Mouse (Mus musculus) Patski (cell line): ENCODE data around the gene E030025P04Rik. TPM values are rescaled to one million over a fixed set of nuclear protein-coding genes. Genes with fewer than 3 reads are reported as not detected.

Experiments used
- ATAC-seq: fragments of 100-300 bp; one replicate; pipeline ENCODE4 v1.8.0; 2021
- CTCF ChIA-PET: fragments of 350-600 bp; sonication (Branson Sonifier 250); formaldehyde crosslinking; loops from one replicate; lab custom pipeline; 2022; ENCODE audit warnings: inconsistent platforms; lab: Charles Lee
- POLR2A ChIA-PET: fragments of 350-600 bp; sonication (Branson Sonifier 250); formaldehyde crosslinking; loops from one replicate; lab custom pipeline; 2022; ENCODE audit warnings: antibody characterized with exemption, inconsistent platforms; lab: Charles Lee
- DNase-seq: peaks from one replicate; pipeline ENCODE4 v3.0.0-alpha.2; 2011; ENCODE audit warnings: low read depth, low spot score
- H3K27me3 ChIP-seq: fragments of 371-371 bp; one replicate; pipeline ENCODE4 v1.5.1; 2021
- CTCF ChIP-seq: fragments of 100-300 bp; IDR thresholded peaks from one replicate; pipeline ENCODE4 v1.5.1; 2021
- in situ Hi-C: fragments of 300-500 bp; cut with MboI; formaldehyde crosslinking; loops from 3 replicates; pipeline ENCODE4 v1.11.1; 2018; ENCODE audit warnings: low pct_unique_long_range_greater_than_20kb, mixed read lengths
- polyA plus RNA-seq: library from polyadenylated mRNA; unstranded; gene quantifications from one replicate; pipeline ENCODE4 v1.2.3, GENCODE M21; 2021

Gene E030025P04Rik
- polyA plus RNA-seq: not detected

DNA sequence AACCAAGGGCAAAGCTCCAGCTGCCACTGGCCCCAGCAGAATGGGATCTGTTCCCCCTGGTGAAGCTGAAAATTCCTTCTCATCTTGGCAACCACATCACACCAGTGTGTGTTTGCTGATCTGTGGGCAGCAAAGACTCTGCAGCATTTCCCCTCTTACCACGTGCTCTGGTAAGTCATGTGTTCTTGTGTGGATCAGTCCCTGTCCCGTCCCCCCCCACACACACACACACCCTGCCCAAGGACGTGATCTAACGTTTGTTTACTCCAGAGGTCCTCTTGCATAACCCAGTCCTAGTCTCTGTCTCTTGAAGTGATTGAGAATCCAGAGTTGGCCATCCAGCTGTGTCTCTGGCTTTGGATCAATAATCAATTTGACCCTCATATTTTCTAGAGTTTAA, at the start of gene E030025P04Rik:
Gene E030025P04Rik, minus strand, starts transcription at position 134 of the 400 bp plus-strand sequence.
- peaks cover 23% of the 10 kb centered on the region for H3K27me3 ChIP-seq
- in situ Hi-C loops: no loop called here
- ATAC-seq (no peak), DNase-seq (no peak)
- ChIA-PET CTCF (no interaction called here), POLR2A (no interaction called here)
- no peak for TF ChIP-seq CTCF

- POLR2A ChIA-PET: no interaction called here
- in situ Hi-C loops: no loop called here
These were observed 48.7 kb upstream of the E030025P04Rik start for GRCm38 (mm10) chr11:109192673-109193557.

GRCm38 (mm10) chr11:109188235-109188634, 44.1 kb upstream of the E030025P04Rik start:
- no peak for ATAC-seq
- no peak for TF ChIP-seq CTCF
- ChIA-PET CTCF (interaction anchor here (1.9 kb wide), 1 partner anchor 10 kb away, joined by 4 read pairs; no protein-coding TSS in a partner anchor), POLR2A (no interaction called here)
- in situ Hi-C loops: no loop called here
- DNase-seq: no peak
- H3K27me3 ChIP-seq: peaks cover 6% of the 10 kb centered on the region

More at GRCm38 (mm10) chr11:109192673-109193557, 48.7 kb upstream of the E030025P04Rik start:
- DNase-seq (peak; percentile 13), ATAC-seq (peak; percentile 84)
- peak; percentile 79 for TF ChIP-seq CTCF
- CTCF ChIA-PET: interaction anchor here (0.9 to 1.8 kb wide), 2 partner anchors 743 to 745 kb away, joined by 3 to 19 read pairs; no protein-coding TSS in a partner anchor
- H3K27me3 ChIP-seq: peaks cover 21% of the 10 kb centered on the region

DNA sequence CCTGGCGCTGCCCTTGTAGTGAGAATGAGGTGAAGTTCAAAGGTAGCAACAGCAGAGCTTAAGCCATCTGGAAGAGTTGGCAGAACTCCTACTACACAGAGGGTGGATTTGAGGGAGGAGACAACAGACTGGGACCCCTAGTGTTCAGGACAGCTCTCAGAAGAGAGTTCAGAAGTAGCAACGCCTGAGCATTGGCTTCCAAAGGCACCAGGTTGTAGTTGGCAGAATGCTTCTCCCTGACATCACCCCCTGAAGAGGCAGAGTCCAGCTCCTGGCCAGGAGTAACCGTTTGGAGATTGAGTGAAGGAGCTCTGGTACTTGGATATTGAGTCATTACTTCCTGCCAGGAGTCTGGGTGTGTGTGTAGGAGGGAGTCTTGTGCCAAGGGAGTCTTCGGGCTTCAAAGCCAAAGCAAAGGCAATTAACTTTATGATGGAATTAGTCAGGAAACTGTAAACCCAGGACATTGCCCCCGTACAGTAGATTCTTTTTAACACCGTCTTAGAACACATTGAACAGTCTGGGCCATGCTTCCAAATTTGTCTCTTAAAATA, 43.5 kb upstream of the E030025P04Rik start:
- POLR2A ChIA-PET: interaction anchor here (0.6 to 0.7 kb wide), 2 partner anchors 52 to 198 kb away, joined by 3 to 4 read pairs; no protein-coding TSS in a partner anchor
- CTCF ChIA-PET: interaction anchor here (0.6 to 1.9 kb wide), 2 partner anchors 9 to 15 kb away, joined by 4 read pairs; no protein-coding TSS in a partner anchor
- no peak for DNase-seq
- TF ChIP-seq CTCF: no peak
- in situ Hi-C loops: no loop called here
- ATAC-seq: no peak
- peaks cover 6% of the 10 kb centered on the region for H3K27me3 ChIP-seq

DNA sequence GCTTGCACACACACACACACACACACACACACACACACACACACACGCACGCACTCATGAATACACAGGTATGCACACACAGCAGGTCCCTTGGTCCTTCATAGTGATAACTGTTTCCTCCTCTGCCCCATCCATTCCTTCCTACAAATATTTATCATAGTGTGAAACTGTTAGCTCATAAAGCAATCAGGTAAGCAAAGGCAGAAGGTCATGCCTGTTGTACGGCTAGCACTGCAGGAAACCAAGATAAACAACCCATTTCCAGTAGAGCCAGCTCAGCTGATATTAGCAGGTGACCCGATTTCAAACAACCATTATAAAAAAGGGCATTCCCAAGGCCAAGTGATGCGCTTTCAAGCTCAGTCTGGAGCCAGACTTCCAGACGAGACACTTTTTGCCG, 36.9 kb upstream of the E030025P04Rik start:
- POLR2A ChIA-PET: no interaction called here
- CTCF ChIA-PET: no interaction called here
- no peaks in the 10 kb centered on the region for H3K27me3 ChIP-seq
- in situ Hi-C loops: no loop called here
- ATAC-seq: no peak
- TF ChIP-seq CTCF: no peak
- DNase-seq: no peak

GRCm38 (mm10) chr11:109180290-109180689, 36.1 kb upstream of the E030025P04Rik start:
- no peak for ATAC-seq

DNA sequence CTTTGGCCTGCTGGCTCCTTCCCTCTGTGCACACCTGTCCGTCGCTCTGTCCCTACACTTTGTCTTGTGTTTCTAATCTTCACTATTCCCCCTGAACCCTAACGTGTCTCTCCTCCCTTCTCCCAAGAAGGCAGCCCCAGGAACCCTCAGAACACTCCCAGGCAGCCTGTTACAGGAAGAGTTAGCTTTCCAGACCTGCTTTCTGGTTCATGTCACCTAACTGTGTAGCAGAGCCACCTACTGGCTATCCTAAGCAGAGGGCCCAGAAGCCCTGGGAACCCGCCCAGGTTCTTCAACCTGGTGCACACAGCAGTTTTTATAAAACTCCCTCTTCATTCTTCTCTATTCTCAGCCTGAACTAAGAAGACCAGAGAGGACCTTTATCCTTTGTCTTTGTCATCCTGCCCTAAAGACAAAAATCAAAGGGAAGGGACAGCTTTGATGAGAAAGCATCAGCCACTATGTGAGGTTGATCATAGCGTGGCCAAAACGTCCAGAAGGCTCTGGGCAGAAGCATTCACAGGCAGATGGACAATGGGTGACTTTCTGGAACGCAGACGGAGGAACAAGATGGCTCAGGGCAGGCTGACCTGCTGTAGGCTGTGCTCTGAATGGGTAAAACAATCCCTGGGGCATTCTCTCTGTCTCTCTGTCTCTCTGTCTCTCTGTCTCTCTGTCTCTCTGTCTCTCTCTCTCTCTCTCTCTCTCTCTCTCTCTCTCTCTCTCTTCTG, 34.8 kb upstream of the E030025P04Rik start:
- no peaks in the 10 kb centered on the region for H3K27me3 ChIP-seq
- ChIA-PET POLR2A (no interaction called here), CTCF (interaction anchor here (0.7 kb wide), 1 partner anchor 9 kb away, joined by 4 read pairs; no protein-coding TSS in a partner anchor)
- in situ Hi-C loops: loop anchor here (5.0 kb wide), 2 partner anchors 252 to 727 kb away; no protein-coding TSS in a partner anchor
- peak; percentile 77 for TF ChIP-seq CTCF
- ATAC-seq: peak; percentile 47
- DNase-seq: peak; percentile 3

More at GRCm38 (mm10) chr11:109180290-109180689, 36.1 kb upstream of the E030025P04Rik start:
- POLR2A ChIA-PET: no interaction called here
- CTCF ChIA-PET: no interaction called here
- in situ Hi-C loops: no loop called here
- TF ChIP-seq CTCF: no peak
- H3K27me3 ChIP-seq: no peaks in the 10 kb centered on the region
- DNase-seq: no peak

DNA sequence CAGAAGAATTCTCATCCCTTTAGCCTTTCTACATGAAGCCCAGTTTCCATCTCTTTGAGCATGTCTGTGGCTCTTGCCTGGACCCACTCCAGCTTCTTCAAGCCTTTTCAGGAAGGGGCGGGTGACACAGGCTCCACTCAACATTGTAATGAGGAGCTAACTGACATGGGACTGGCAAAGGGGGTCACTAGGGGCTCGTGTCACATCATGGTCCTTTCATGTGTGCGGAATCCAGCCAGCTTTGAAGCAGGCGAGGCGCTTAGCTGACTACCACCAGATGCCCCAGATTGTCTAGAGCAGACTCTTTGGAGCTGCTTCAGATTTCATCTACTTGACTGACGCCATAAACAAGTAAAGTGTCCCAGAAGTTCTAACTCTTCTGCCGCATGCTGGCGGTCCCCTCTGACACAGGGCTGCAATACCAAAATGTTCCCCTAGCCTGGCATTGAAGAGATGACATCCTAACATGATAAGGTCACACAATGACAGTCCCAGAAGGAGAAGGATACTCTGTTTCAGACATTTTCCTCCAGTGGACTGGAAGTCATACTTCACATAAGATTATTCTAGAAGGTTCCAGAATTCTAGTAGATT, 31.3 kb upstream of the E030025P04Rik start:
- ChIA-PET CTCF (interaction anchor here (1.3 kb wide), 1 partner anchor 14 kb away, joined by 3 read pairs; no protein-coding TSS in a partner anchor), POLR2A (no interaction called here)
- TF ChIP-seq CTCF: no peak
- DNase-seq (no peak), ATAC-seq (no peak)
- in situ Hi-C loops: loop anchor here (5.0 kb wide), 2 partner anchors 248 to 723 kb away; no protein-coding TSS in a partner anchor
- H3K27me3 ChIP-seq: no peaks in the 10 kb centered on the region

GRCm38 (mm10) chr11:109172224-109172623, 28.1 kb upstream of the E030025P04Rik start:
- TF ChIP-seq CTCF: peak; percentile 45
- POLR2A ChIA-PET: no interaction called here
- in situ Hi-C loops: no loop called here
- DNase-seq: no peak
- ATAC-seq: no peak
- H3K27me3 ChIP-seq: no peaks in the 10 kb centered on the region
- CTCF ChIA-PET: interaction anchor here (0.9 to 1.2 kb wide), 2 partner anchors 15 to 412 kb away, joined by 3 to 4 read pairs; no protein-coding TSS in a partner anchor
